Mouse (Mus musculus): ENCODE measurements at regions not wholly inside any gene's neighbourhood (a gene's known extent, or its start where the extent isn't known, plus 50 kb on each side); places are given as distances from the start of the nearest gene placed in this dataset.
A peak's percentile ranks its signal among the peaks of the same experiment; 100 is the strongest.

- Histone ChIP-seq H3K27me3 (ENCODE audit: control insufficient read depth, insufficient read depth, low read length) (no peaks in the 10 kb centered on the region), H3K9me3 (ENCODE audit: control insufficient read depth, low read length) (no peaks in the 10 kb centered on the region), H3K4me3 (ENCODE audit: low read depth, low read length) (no peak overlapping the region), H3K4me2 (replicated peaks; ENCODE audit: low read depth) (no peak overlapping the region), H3K9ac (ENCODE audit: low read length) (no peak overlapping the region), H3K4me1 (replicated peaks; ENCODE audit: control insufficient read depth, insufficient read depth) (no peaks in the 10 kb centered on the region), H3K27ac (replicated peaks) (no peak overlapping the region), H3K36me3 (ENCODE audit: control insufficient read depth, insufficient read depth, low read length) (no peaks in the 10 kb centered on the region)
- DNase-seq (ENCODE audit: low spot score), result no peak
- no peak for ATAC-seq (ENCODE audit: low FRiP score, low TSS enrichment)
- WGBS, result 87% methylated on average over 2 of the region's 2 CpGs
- TF ChIP-seq EP300 (optimal IDR thresholded peaks at IDR 0.05), result no peak
- TF ChIP-seq CTCF (IDR thresholded peaks at IDR 0.05; ENCODE audit: low read depth), result no peak
Measured at GRCm38 (mm10) chr4:131660931-131661330, 177.2 kb downstream of the Ptpru start.

- no peaks in the 10 kb centered on the region for H3K27me3 ChIP-seq (ENCODE audit: control insufficient read depth, insufficient read depth, low read length)
- no peak overlapping the region for H3K27ac ChIP-seq (replicated peaks)
- TF ChIP-seq CTCF (IDR thresholded peaks at IDR 0.05; ENCODE audit: low read depth), result no peak
- TF ChIP-seq EP300 (optimal IDR thresholded peaks at IDR 0.05), result no peak
- H3K4me3 ChIP-seq (ENCODE audit: low read depth, low read length), result no peak overlapping the region
- DNase-seq (ENCODE audit: low spot score) (no peak), ATAC-seq (ENCODE audit: low FRiP score, low TSS enrichment) (no peak)
- H3K36me3 ChIP-seq (ENCODE audit: control insufficient read depth, insufficient read depth, low read length), result no peaks in the 10 kb centered on the region
- H3K4me2 ChIP-seq (replicated peaks; ENCODE audit: low read depth), result no peak overlapping the region
- no peaks in the 10 kb centered on the region for H3K9me3 ChIP-seq (ENCODE audit: control insufficient read depth, low read length)
- H3K9ac ChIP-seq (ENCODE audit: low read length), result no peak overlapping the region
- no peaks in the 10 kb centered on the region for H3K4me1 ChIP-seq (replicated peaks; ENCODE audit: control insufficient read depth, insufficient read depth)
- WGBS, result 44% methylated on average over 11 of the region's 11 CpGs
Measured at GRCm38 (mm10) chr4:131671784-131672515, 166.1 kb downstream of the Ptpru start.

- Histone ChIP-seq H3K4me2 (replicated peaks; ENCODE audit: low read depth) (no peak overlapping the region), H3K4me1 (replicated peaks; ENCODE audit: control insufficient read depth, insufficient read depth) (no peaks in the 10 kb centered on the region), H3K9me3 (ENCODE audit: control insufficient read depth, low read length) (no peaks in the 10 kb centered on the region), H3K4me3 (ENCODE audit: low read depth, low read length) (no peak overlapping the region), H3K27me3 (ENCODE audit: control insufficient read depth, insufficient read depth, low read length) (no peaks in the 10 kb centered on the region), H3K9ac (ENCODE audit: low read length) (no peak overlapping the region), H3K27ac (replicated peaks) (no peak overlapping the region), H3K36me3 (ENCODE audit: control insufficient read depth, insufficient read depth, low read length) (no peaks in the 10 kb centered on the region)
- TF ChIP-seq CTCF (IDR thresholded peaks at IDR 0.05; ENCODE audit: low read depth) (no peak), EP300 (optimal IDR thresholded peaks at IDR 0.05) (no peak)
- WGBS, result 81% methylated on average over 7 of the region's 7 CpGs
- DNase-seq (ENCODE audit: low spot score), result no peak
- ATAC-seq (ENCODE audit: low FRiP score, low TSS enrichment), result no peak
Measured at GRCm38 (mm10) chr4:131677966-131678365, 160.1 kb downstream of the Ptpru start.

DNA sequence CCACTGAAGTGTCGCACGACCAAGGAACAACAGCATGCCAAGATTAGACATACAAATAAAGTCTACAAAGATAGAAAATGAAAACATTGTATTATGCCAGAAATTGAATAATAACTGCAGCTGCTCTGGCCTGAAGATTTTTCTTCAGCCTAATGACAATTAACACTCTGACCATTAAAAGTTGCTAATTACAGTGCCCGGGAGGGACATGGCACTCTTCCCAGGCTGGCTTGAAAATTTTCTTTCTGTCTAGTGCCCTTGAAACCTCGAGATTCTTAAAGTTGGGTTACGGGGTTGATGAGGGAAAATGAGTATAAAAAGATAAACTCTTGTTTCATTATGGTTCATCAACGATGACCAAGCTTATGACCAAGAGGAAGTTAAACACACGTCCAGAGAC, 154.9 kb downstream of the Ptpru start:
- WGBS, result 63% methylated on average over 7 of the region's 7 CpGs
- no peak for ATAC-seq (ENCODE audit: low FRiP score, low TSS enrichment)
- no peak overlapping the region for H3K4me2 ChIP-seq (replicated peaks; ENCODE audit: low read depth)

DNA sequence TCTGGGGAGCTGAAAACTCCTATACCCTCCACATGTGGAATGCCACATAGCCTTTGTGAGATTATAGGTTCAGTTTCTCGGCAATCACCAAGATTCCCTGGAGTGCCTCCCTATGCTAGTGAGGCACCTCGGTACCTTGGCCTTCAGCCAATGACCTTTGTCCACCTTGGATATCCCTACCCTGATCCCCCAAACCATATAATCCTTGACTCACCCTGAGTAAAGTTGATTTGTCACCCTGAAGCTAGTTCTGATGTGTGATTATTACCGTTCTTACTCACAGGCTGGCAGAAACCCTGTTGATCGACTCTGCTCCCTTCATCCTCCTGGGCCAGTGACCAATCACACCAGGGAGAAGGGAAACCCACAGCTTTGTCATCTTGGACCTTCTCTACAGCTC, 152.5 kb downstream of the Ptpru start:
- no peak overlapping the region for H3K9ac ChIP-seq (ENCODE audit: low read length)
- no peak for TF ChIP-seq CTCF (IDR thresholded peaks at IDR 0.05; ENCODE audit: low read depth)
- TF ChIP-seq EP300 (optimal IDR thresholded peaks at IDR 0.05), result no peak
- no peaks in the 10 kb centered on the region for H3K27me3 ChIP-seq (ENCODE audit: control insufficient read depth, insufficient read depth, low read length)
- DNase-seq (ENCODE audit: low spot score) (no peak), ATAC-seq (ENCODE audit: low FRiP score, low TSS enrichment) (no peak)
- WGBS, result 90% methylated on average over 4 of the region's 4 CpGs
- H3K27ac ChIP-seq (replicated peaks), result no peak overlapping the region
- no peak overlapping the region for H3K4me2 ChIP-seq (replicated peaks; ENCODE audit: low read depth)
- H3K36me3 ChIP-seq (ENCODE audit: control insufficient read depth, insufficient read depth, low read length), result no peaks in the 10 kb centered on the region
- H3K4me1 ChIP-seq (replicated peaks; ENCODE audit: control insufficient read depth, insufficient read depth), result no peaks in the 10 kb centered on the region
- no peaks in the 10 kb centered on the region for H3K9me3 ChIP-seq (ENCODE audit: control insufficient read depth, low read length)
- H3K4me3 ChIP-seq (ENCODE audit: low read depth, low read length), result no peak overlapping the region

More for the DNA sequence above, 154.9 kb downstream of the Ptpru start:
- Histone ChIP-seq H3K4me1 (replicated peaks; ENCODE audit: control insufficient read depth, insufficient read depth) (no peaks in the 10 kb centered on the region), H3K4me3 (ENCODE audit: low read depth, low read length) (no peak overlapping the region), H3K27me3 (ENCODE audit: control insufficient read depth, insufficient read depth, low read length) (no peaks in the 10 kb centered on the region), H3K9ac (ENCODE audit: low read length) (no peak overlapping the region), H3K27ac (replicated peaks) (no peak overlapping the region), H3K36me3 (ENCODE audit: control insufficient read depth, insufficient read depth, low read length) (no peaks in the 10 kb centered on the region), H3K9me3 (ENCODE audit: control insufficient read depth, low read length) (no peaks in the 10 kb centered on the region)
- TF ChIP-seq CTCF (IDR thresholded peaks at IDR 0.05; ENCODE audit: low read depth) (no peak), EP300 (optimal IDR thresholded peaks at IDR 0.05) (no peak)
- no peak for DNase-seq (ENCODE audit: low spot score)

GRCm38 (mm10) chr4:131694232-131694631, 143.9 kb downstream of the Ptpru start:
- Histone ChIP-seq H3K4me3 (ENCODE audit: low read depth, low read length) (no peak overlapping the region), H3K27me3 (ENCODE audit: control insufficient read depth, insufficient read depth, low read length) (no peaks in the 10 kb centered on the region), H3K9me3 (ENCODE audit: control insufficient read depth, low read length) (no peaks in the 10 kb centered on the region), H3K9ac (ENCODE audit: low read length) (no peak overlapping the region), H3K4me1 (replicated peaks; ENCODE audit: control insufficient read depth, insufficient read depth) (no peaks in the 10 kb centered on the region), H3K36me3 (ENCODE audit: control insufficient read depth, insufficient read depth, low read length) (no peaks in the 10 kb centered on the region), H3K4me2 (replicated peaks; ENCODE audit: low read depth) (no peak overlapping the region), H3K27ac (replicated peaks) (no peak overlapping the region)
- 12% methylated on average over 5 of the region's 5 CpGs for WGBS
- no peak for DNase-seq (ENCODE audit: low spot score)
- TF ChIP-seq EP300 (optimal IDR thresholded peaks at IDR 0.05) (no peak), CTCF (IDR thresholded peaks at IDR 0.05; ENCODE audit: low read depth) (peak; percentile 69)
- no peak for ATAC-seq (ENCODE audit: low FRiP score, low TSS enrichment)
